Comparison of ENCODE assay signal across 9 mouse cellular contexts in the genomic region with DNA sequence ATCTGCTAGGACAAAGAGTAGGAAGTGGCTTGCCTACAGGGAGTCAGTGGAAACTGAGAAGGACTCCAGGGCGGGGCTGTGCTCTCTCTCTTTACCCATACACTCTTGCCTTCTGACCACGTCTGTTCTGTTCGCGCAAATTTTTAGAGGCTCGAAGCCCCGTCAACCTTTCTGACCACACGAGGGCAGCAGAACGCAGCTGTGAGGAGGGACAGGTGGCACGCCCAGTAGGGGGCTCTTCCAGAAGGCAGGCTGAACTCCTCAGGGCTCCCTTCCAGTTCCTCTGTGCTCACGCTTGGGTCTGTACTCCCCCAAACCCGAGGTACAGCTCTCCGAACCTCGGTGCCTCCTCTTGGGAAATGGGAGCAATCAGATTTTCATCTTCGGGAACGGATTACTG.
A peak's percentile ranks its signal among the peaks of the same experiment; 100 is the strongest.
DNase-seq lines count a peak whose midpoint lies in the region; ATAC-seq and TF ChIP-seq lines count a peak whose summit lies in the region.
"Had no signal": no experiment of that assay in that cellular context is flagged by ENCODE, and none has a peak within 500 bp of the region (broad histone marks: within the 10 kb centered on the region; RNA-seq: fewer than 3 reads in every experiment).

No protein-coding gene starts in this region.

- peaks cover 7% of the 10 kb centered on the region for H3K4me1 ChIP-seq in intestine, embryonic 16.5 days (ENCODE audit: control insufficient read depth, insufficient read depth, low read length)
- peaks cover 25% of the 10 kb centered on the region for H3K4me1 ChIP-seq in midbrain, embryonic 14.5 days (ENCODE audit: control insufficient read depth, insufficient read depth, low read length)
- peaks cover 2% of the 10 kb centered on the region; the same call in 1 of the 2 replicates for H3K4me1 ChIP-seq in spleen, adult 2 months (ENCODE audit: control insufficient read depth, insufficient read depth, insufficient read length)

- no peak overlapping the region for H3K27ac ChIP-seq in intestine, embryonic 16.5 days (ENCODE audit: low read length)
- no peak overlapping the region for H3K27ac ChIP-seq in midbrain, embryonic 14.5 days (replicated peaks; ENCODE audit: low read depth, low read length)
- no peak overlapping the region for H3K27ac ChIP-seq in spleen, adult 2 months (ENCODE audit: insufficient read depth, low read length)
- H3K27ac ChIP-seq: lung, embryonic 15.5 days had no signal

- H3K9me3 ChIP-seq in intestine, embryonic 16.5 days (ENCODE audit: control insufficient read depth, low read length): no peaks in the 10 kb centered on the region
- no peaks in the 10 kb centered on the region for H3K9me3 ChIP-seq in midbrain, embryonic 14.5 days (ENCODE audit: control insufficient read depth, low read length)
- H3K9me3 ChIP-seq: lung, embryonic 15.5 days had no signal

- peaks cover 74% of the 10 kb centered on the region for H3K27me3 ChIP-seq in intestine, embryonic 16.5 days (replicated peaks; ENCODE audit: control insufficient read depth, insufficient read depth, low read length)
- peaks cover 4% of the 10 kb centered on the region; the same call in 1 of the 2 replicates for H3K27me3 ChIP-seq in midbrain, embryonic 14.5 days (ENCODE audit: control insufficient read depth, insufficient read depth, low read length)
- peaks cover 5% of the 10 kb centered on the region for H3K27me3 ChIP-seq in spleen, adult 2 months (ENCODE audit: control insufficient read depth, insufficient read depth, low read length)

- H3K4me2 ChIP-seq in intestine, embryonic 16.5 days (ENCODE audit: low read depth, low read length): no peak overlapping the region
- 0 out of 2 replicates have a peak overlapping the region, but pooled peaks have one; percentile 72 for H3K4me2 ChIP-seq in midbrain, embryonic 14.5 days (ENCODE audit: low read length)
- H3K4me2 ChIP-seq: lung, embryonic 15.5 days had no signal

- no peaks in the 10 kb centered on the region for H3K36me3 ChIP-seq in intestine, embryonic 16.5 days (ENCODE audit: control insufficient read depth, insufficient read depth, low read length)
- no peaks in the 10 kb centered on the region for H3K36me3 ChIP-seq in midbrain, embryonic 14.5 days (ENCODE audit: control insufficient read depth, insufficient read depth, low read length)
- H3K36me3 ChIP-seq in spleen, adult 2 months (ENCODE audit: control insufficient read depth, insufficient read depth, low read length): no peaks in the 10 kb centered on the region
- H3K36me3 ChIP-seq: lung, embryonic 15.5 days had no signal

- WGBS in intestine, embryonic 16.5 days: 3% methylated on average over 15 of the region's 15 CpGs
- WGBS in midbrain, embryonic 14.5 days: 3% methylated on average over 15 of the region's 15 CpGs
- 6% methylated on average over 15 of the region's 15 CpGs for WGBS in spleen, adult 2 months

- DNase-seq in Muller cell, postnatal 12 days (ENCODE audit: inconsistent ontology term): peak; percentile 75
- DNase-seq in cerebellum, adult 18-20 months: peak; percentile 90 to 95
- DNase-seq in frontal cortex, postnatal 10 days (ENCODE audit: low spot score in 2 of 2): peak; percentile 62 to 86
- DNase-seq in left cerebral cortex, postnatal 36 days (ENCODE audit: low spot score in 2 of 2): peak; percentile 77 to 79
- peak; percentile 95 for DNase-seq in midbrain, embryonic 14.5 days
- peak; percentile 19 to 46 for DNase-seq in spleen, adult 2 months (ENCODE audit: low read depth in 1 of 2, low spot score in 2 of 2)

- intact Hi-C loops in left cerebral cortex, postnatal 36 days (cut with DNase I): loop anchor here (5.0 to 10.0 kb wide), 2 partner anchors 61 to 472 kb away; no protein-coding TSS in a partner anchor

- TF ChIP-seq POLR2A in spleen, adult 2 months (IDR thresholded peaks at IDR 0.05; ENCODE audit: low read depth, low read length): no peak

- peak; percentile 88 for TF ChIP-seq CTCF in spleen, adult 2 months (IDR thresholded peaks at IDR 0.05; ENCODE audit: extremely low read depth, insufficient read depth, insufficient read length, insufficient replicate concordance)

- 0 out of 2 replicates have a peak, but pooled peaks have one; percentile 32 for ATAC-seq in intestine, embryonic 16.5 days
- ATAC-seq in midbrain, embryonic 14.5 days (ENCODE audit: low FRiP score, low TSS enrichment): 0 out of 2 replicates have a peak, but pooled peaks have one; percentile 24
- ATAC-seq in inflammation-experienced regulatory T-cells, adult 6 months: no peak

- H3K4me3 ChIP-seq in intestine, embryonic 16.5 days (ENCODE audit: low read length): no peak overlapping the region
- H3K4me3 ChIP-seq in midbrain, embryonic 14.5 days (replicated peaks; ENCODE audit: low read depth, low read length): no peak overlapping the region
- H3K4me3 ChIP-seq in spleen, adult 2 months (ENCODE audit: extremely low read depth, insufficient read depth, insufficient read length): no peak overlapping the region
- H3K4me3 ChIP-seq: lung, embryonic 15.5 days had no signal

- no peak overlapping the region for H3K9ac ChIP-seq in intestine, embryonic 16.5 days (ENCODE audit: low read depth, low read length)
- no peak overlapping the region for H3K9ac ChIP-seq in midbrain, embryonic 14.5 days (replicated peaks; ENCODE audit: low read length)
- H3K9ac ChIP-seq: lung, embryonic 15.5 days had no signal

Comparison
In these comparisons a context has a peak if more than half of its experiments do, and no peak if none do; other contexts are left out.
1. DNase-seq: peak in every context shown above with its lines; median percentile 95 in midbrain, embryonic 14.5 days; 92 in cerebellum, adult 18-20 months; 78 in left cerebral cortex, postnatal 36 days; 75 in Muller cell, postnatal 12 days; 74 in frontal cortex, postnatal 10 days; 32 in spleen, adult 2 months.